Mouse (Mus musculus): ENCODE results near the gene Gm11027. TPM values are rescaled to one million over a fixed set of nuclear protein-coding genes. Genes with fewer than 3 reads are reported as not detected.

Gm11027 gene
- polyA plus RNA-seq, 1 experiment from 2014 or later = not detected

GRCm38 (mm10) chr12:116280149-116280652, 5.0 kb downstream of the Gm11027 start:
- no peaks in the 10 kb centered on the region for H3K9me3 ChIP-seq
- peak overlapping the region; percentile 49 for H3K4me2 ChIP-seq
- peaks cover 4% of the 10 kb centered on the region for H3K4me1 ChIP-seq
- no peak for ATAC-seq (ENCODE audit: insufficient number of reproducible peaks, low FRiP score, low TSS enrichment, low read depth)
- WGBS = 3% methylated on average over 7 of the region's 7 CpGs
- H3K4me3 ChIP-seq = peak overlapping the region; percentile 76
- no peaks in the 10 kb centered on the region for H3K27me3 ChIP-seq
- no peaks in the 10 kb centered on the region for H3K36me3 ChIP-seq
- peak overlapping the region; percentile 94 for H3K9ac ChIP-seq
- H3K27ac ChIP-seq = peak overlapping the region; percentile 99

GRCm38 (mm10) chr12:116280653-116281364, 5.6 kb downstream of the Gm11027 start, which contains the start of gene Esyt2:
Gene Esyt2, plus strand, starts transcription at chr12:116281196.
- H3K9ac ChIP-seq = peak within 1 kb of the TSS; percentile 94
- WGBS = under 1% methylated on average over 68 of the region's 68 CpGs
- peak; percentile 97 for ATAC-seq (ENCODE audit: insufficient number of reproducible peaks, low FRiP score, low TSS enrichment, low read depth)
- peaks cover 4% of the 10 kb centered on the region for H3K4me1 ChIP-seq
- no peaks in the 10 kb centered on the region for H3K27me3 ChIP-seq
- peak within 1 kb of the TSS; percentile 99 for H3K27ac ChIP-seq
- peak within 1 kb of the TSS; percentile 76 for H3K4me3 ChIP-seq
- no peaks in the 10 kb centered on the region for H3K36me3 ChIP-seq
- peak within 1 kb of the TSS; percentile 90 for H3K4me2 ChIP-seq
- H3K9me3 ChIP-seq = no peaks in the 10 kb centered on the region

GRCm38 (mm10) chr12:116281427-116282281, 6.5 kb downstream of the Gm11027 start:
- peak overlapping the region; percentile 76 for H3K4me3 ChIP-seq
- peak overlapping the region; percentile 99 for H3K27ac ChIP-seq
- H3K4me1 ChIP-seq = peaks cover 4% of the 10 kb centered on the region
- H3K9me3 ChIP-seq = no peaks in the 10 kb centered on the region
- H3K36me3 ChIP-seq = no peaks in the 10 kb centered on the region
- peak overlapping the region; percentile 94 for H3K9ac ChIP-seq
- peak overlapping the region; percentile 90 for H3K4me2 ChIP-seq
- ATAC-seq (ENCODE audit: insufficient number of reproducible peaks, low FRiP score, low TSS enrichment, low read depth) = no peak
- H3K27me3 ChIP-seq = no peaks in the 10 kb centered on the region
- under 1% methylated on average over 55 of the region's 55 CpGs for WGBS

GRCm38 (mm10) chr12:116282856-116283255, 7.7 kb downstream of the Gm11027 start:
- Histone ChIP-seq H3K4me3 (no peak overlapping the region), H3K4me1 (peaks cover 4% of the 10 kb centered on the region), H3K4me2 (no peak overlapping the region), H3K36me3 (no peaks in the 10 kb centered on the region), H3K9ac (no peak overlapping the region), H3K27me3 (no peaks in the 10 kb centered on the region), H3K27ac (no peak overlapping the region), H3K9me3 (no peaks in the 10 kb centered on the region)
- ATAC-seq (ENCODE audit: insufficient number of reproducible peaks, low FRiP score, low TSS enrichment, low read depth) = no peak
- 90% methylated on average over 2 of the region's 2 CpGs for WGBS

- WGBS = 86% methylated on average over 2 of the region's 2 CpGs
- peaks cover 4% of the 10 kb centered on the region for H3K4me1 ChIP-seq
- no peak overlapping the region for H3K9ac ChIP-seq
- no peaks in the 10 kb centered on the region for H3K36me3 ChIP-seq
- H3K27me3 ChIP-seq = no peaks in the 10 kb centered on the region
- H3K4me2 ChIP-seq = no peak overlapping the region
- ATAC-seq (ENCODE audit: insufficient number of reproducible peaks, low FRiP score, low TSS enrichment, low read depth) = no peak
- H3K4me3 ChIP-seq = no peak overlapping the region
- no peak overlapping the region for H3K27ac ChIP-seq
- no peaks in the 10 kb centered on the region for H3K9me3 ChIP-seq
These were observed 8.3 kb downstream of the Gm11027 start for GRCm38 (mm10) chr12:116283511-116283910.

GRCm38 (mm10) chr12:116293185-116293584, 18.0 kb downstream of the Gm11027 start:
- Histone ChIP-seq H3K4me2 (no peak overlapping the region), H3K27me3 (no peaks in the 10 kb centered on the region), H3K9ac (no peak overlapping the region), H3K9me3 (no peaks in the 10 kb centered on the region), H3K36me3 (no peaks in the 10 kb centered on the region), H3K4me3 (no peak overlapping the region), H3K4me1 (no peaks in the 10 kb centered on the region), H3K27ac (no peak overlapping the region)
- 55% methylated on average over 2 of the region's 2 CpGs for WGBS
- ATAC-seq (ENCODE audit: insufficient number of reproducible peaks, low FRiP score, low TSS enrichment, low read depth) = no peak

GRCm38 (mm10) chr12:116293599-116294292, 18.6 kb downstream of the Gm11027 start:
- no peaks in the 10 kb centered on the region for H3K27me3 ChIP-seq
- WGBS = 70% methylated on average over 4 of the region's 4 CpGs
- H3K36me3 ChIP-seq = no peaks in the 10 kb centered on the region
- H3K27ac ChIP-seq = no peak overlapping the region
- ATAC-seq (ENCODE audit: insufficient number of reproducible peaks, low FRiP score, low TSS enrichment, low read depth) = no peak
- H3K4me1 ChIP-seq = no peaks in the 10 kb centered on the region
- H3K9me3 ChIP-seq = no peaks in the 10 kb centered on the region
- no peak overlapping the region for H3K4me3 ChIP-seq
- H3K9ac ChIP-seq = no peak overlapping the region
- H3K4me2 ChIP-seq = no peak overlapping the region

- Histone ChIP-seq H3K4me1 (no peaks in the 10 kb centered on the region), H3K9me3 (no peaks in the 10 kb centered on the region), H3K4me3 (no peak overlapping the region), H3K27ac (no peak overlapping the region), H3K27me3 (no peaks in the 10 kb centered on the region), H3K9ac (no peak overlapping the region), H3K4me2 (no peak overlapping the region), H3K36me3 (no peaks in the 10 kb centered on the region)
- 97% methylated on average over 2 of the region's 2 CpGs for WGBS
- no peak for ATAC-seq (ENCODE audit: insufficient number of reproducible peaks, low FRiP score, low TSS enrichment, low read depth)
These were observed 24.7 kb downstream of the Gm11027 start for GRCm38 (mm10) chr12:116299906-116300305.

GRCm38 (mm10) chr12:116302181-116302580, 27.0 kb downstream of the Gm11027 start:
- Histone ChIP-seq H3K27ac (no peak overlapping the region), H3K4me3 (no peak overlapping the region), H3K36me3 (no peaks in the 10 kb centered on the region), H3K9ac (no peak overlapping the region), H3K4me2 (no peak overlapping the region), H3K4me1 (no peaks in the 10 kb centered on the region), H3K27me3 (no peaks in the 10 kb centered on the region), H3K9me3 (no peaks in the 10 kb centered on the region)
- no peak for ATAC-seq (ENCODE audit: insufficient number of reproducible peaks, low FRiP score, low TSS enrichment, low read depth)

- Histone ChIP-seq H3K27me3 (no peaks in the 10 kb centered on the region), H3K9me3 (no peaks in the 10 kb centered on the region), H3K4me1 (no peaks in the 10 kb centered on the region), H3K36me3 (no peaks in the 10 kb centered on the region), H3K27ac (no peak overlapping the region), H3K4me3 (no peak overlapping the region), H3K4me2 (no peak overlapping the region), H3K9ac (no peak overlapping the region)
- no peak for ATAC-seq (ENCODE audit: insufficient number of reproducible peaks, low FRiP score, low TSS enrichment, low read depth)
- WGBS = 44% methylated on average over 1 of the region's 1 CpGs
These were observed 30.9 kb downstream of the Gm11027 start for GRCm38 (mm10) chr12:116306042-116306441.

GRCm38 (mm10) chr12:116307870-116308269, 32.7 kb downstream of the Gm11027 start:
- Histone ChIP-seq H3K27ac (no peak overlapping the region), H3K36me3 (no peaks in the 10 kb centered on the region), H3K4me2 (no peak overlapping the region), H3K9ac (no peak overlapping the region), H3K4me3 (no peak overlapping the region), H3K27me3 (no peaks in the 10 kb centered on the region), H3K9me3 (no peaks in the 10 kb centered on the region), H3K4me1 (no peaks in the 10 kb centered on the region)
- WGBS = 87% methylated on average over 3 of the region's 3 CpGs
- no peak for ATAC-seq (ENCODE audit: insufficient number of reproducible peaks, low FRiP score, low TSS enrichment, low read depth)

Measured in limb, embryonic 15.5 days (tissue).